Mouse (Mus musculus): ENCODE data around the gene Grb2. TPM values are rescaled to one million over a fixed set of nuclear protein-coding genes. Genes with fewer than 3 reads are reported as not detected.

Grb2 gene
- polyA plus RNA-seq, 1 experiment from 2014 or later = 121 TPM

DNA sequence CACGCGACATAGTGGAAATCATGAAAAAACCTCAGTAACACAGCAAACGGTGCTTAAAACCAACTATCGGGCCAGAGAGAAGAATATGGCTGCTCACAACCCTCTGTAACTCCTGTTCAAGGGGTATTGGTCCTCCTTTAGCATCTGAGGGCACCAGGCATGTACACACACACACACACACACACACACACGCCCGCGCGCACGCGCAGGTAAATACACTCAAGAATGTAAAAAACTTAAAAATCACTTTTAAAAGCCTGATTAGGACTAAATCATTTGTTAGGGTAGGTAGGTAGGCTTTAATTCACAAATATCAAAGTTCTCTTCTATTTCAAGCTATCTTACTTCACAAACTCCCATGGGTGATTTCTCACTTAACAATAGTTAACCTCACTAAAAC is 1.8 kb downstream of the Grb2 start:
- ATAC-seq (ENCODE audit: low FRiP score) = no peak
- Histone ChIP-seq H3K9me3 (ENCODE audit: control insufficient read depth, low read length) (no peaks in the 10 kb centered on the region), H3K27me3 (ENCODE audit: control insufficient read depth, insufficient read depth, low read length) (no peaks in the 10 kb centered on the region), H3K4me3 (replicated peaks; ENCODE audit: low read length) (peak overlapping the region; percentile 99), H3K4me2 (replicated peaks) (peak overlapping the region; percentile 88), H3K4me1 (replicated peaks; ENCODE audit: control insufficient read depth, insufficient read depth, low read length) (peaks cover 21% of the 10 kb centered on the region), H3K27ac (no peak overlapping the region), H3K36me3 (replicated peaks; ENCODE audit: control insufficient read depth, insufficient read depth) (no peaks in the 10 kb centered on the region), H3K9ac (peak overlapping the region; percentile 97)
- WGBS = 91% methylated on average over 10 of the region's 10 CpGs
- DNase-seq (ENCODE audit: low spot score) = no peak

DNA sequence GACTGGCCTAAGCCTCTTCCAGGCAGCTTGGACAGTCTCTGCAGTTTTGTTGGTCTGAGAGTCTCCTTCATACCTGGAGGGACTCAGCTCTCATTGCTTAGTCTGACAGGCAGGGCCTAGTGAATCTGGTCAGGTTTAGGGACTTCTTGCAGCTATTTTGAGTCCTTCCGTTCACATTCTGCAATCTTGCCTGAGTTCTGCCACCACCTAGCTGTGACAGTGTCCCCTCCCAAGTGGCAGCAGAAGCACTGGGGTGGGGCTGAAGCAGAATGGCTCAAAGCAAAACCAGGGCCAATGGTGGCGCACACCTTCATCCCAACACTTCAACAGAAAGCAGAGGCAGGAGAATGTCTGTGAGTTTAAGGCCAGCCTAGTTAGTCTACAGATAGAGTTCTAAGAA is 2.8 kb downstream of the Grb2 start:
- DNase-seq (ENCODE audit: low spot score) (no peak), ATAC-seq (ENCODE audit: low FRiP score) (no peak)
- 89% methylated on average over 2 of the region's 2 CpGs for WGBS
- Histone ChIP-seq H3K9me3 (ENCODE audit: control insufficient read depth, low read length) (no peaks in the 10 kb centered on the region), H3K27me3 (ENCODE audit: control insufficient read depth, insufficient read depth, low read length) (no peaks in the 10 kb centered on the region), H3K4me2 (replicated peaks) (no peak overlapping the region), H3K9ac (no peak overlapping the region), H3K36me3 (replicated peaks; ENCODE audit: control insufficient read depth, insufficient read depth) (no peaks in the 10 kb centered on the region), H3K4me1 (replicated peaks; ENCODE audit: control insufficient read depth, insufficient read depth, low read length) (peaks cover 21% of the 10 kb centered on the region), H3K4me3 (replicated peaks; ENCODE audit: low read length) (no peak overlapping the region), H3K27ac (no peak overlapping the region)

DNA sequence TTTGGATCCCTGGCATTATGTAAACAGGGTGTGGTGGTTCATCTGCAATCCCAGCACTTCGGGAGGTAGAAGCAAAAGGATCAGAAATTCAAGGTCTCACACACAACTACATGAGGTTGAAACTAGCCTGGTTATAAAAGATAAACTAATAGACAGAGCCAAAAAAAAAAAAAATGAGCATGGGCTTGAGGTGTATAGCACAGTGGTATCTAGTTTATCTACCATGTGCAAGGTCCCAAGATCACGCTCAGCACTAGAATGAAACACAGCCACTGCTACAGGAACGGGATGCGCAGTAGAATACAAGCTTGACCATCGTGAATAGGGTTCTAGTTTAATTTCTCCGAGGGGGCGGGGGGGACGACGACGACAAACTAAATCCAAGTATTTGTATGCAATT is 3.7 kb downstream of the Grb2 start:
- DNase-seq (ENCODE audit: low spot score) = no peak
- Histone ChIP-seq H3K4me3 (replicated peaks; ENCODE audit: low read length) (no peak overlapping the region), H3K9ac (no peak overlapping the region), H3K4me2 (replicated peaks) (no peak overlapping the region), H3K27ac (no peak overlapping the region), H3K4me1 (replicated peaks; ENCODE audit: control insufficient read depth, insufficient read depth, low read length) (peaks cover 23% of the 10 kb centered on the region), H3K27me3 (ENCODE audit: control insufficient read depth, insufficient read depth, low read length) (no peaks in the 10 kb centered on the region), H3K36me3 (replicated peaks; ENCODE audit: control insufficient read depth, insufficient read depth) (no peaks in the 10 kb centered on the region), H3K9me3 (ENCODE audit: control insufficient read depth, low read length) (no peaks in the 10 kb centered on the region)
- WGBS = 95% methylated on average over 10 of the region's 10 CpGs
- no peak for ATAC-seq (ENCODE audit: low FRiP score)

DNA sequence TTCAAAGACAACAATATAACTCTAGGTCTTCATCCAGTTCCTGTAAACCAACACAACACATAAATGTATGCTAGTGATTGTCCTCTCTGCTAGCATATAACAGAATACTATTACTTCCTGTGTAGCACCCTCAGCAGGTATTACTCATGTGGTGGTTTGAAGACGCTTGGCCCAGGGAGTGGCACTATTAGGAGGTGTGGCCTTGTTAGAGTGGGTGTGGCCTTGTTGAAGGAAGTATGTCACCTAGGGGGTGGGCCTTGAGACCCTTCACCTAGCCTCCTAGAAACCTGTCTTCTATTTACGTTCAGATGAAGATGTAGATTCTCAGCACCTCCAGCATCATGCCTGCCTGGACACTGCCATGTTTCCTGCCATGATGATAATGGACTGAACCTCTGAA is 4.9 kb downstream of the Grb2 start:
- H3K4me2 ChIP-seq (replicated peaks) = no peak overlapping the region
- no peak overlapping the region for H3K4me3 ChIP-seq (replicated peaks; ENCODE audit: low read length)
- 92% methylated on average over 2 of the region's 2 CpGs for WGBS
- ATAC-seq (ENCODE audit: low FRiP score) (no peak), DNase-seq (ENCODE audit: low spot score) (no peak)
- peaks cover 20% of the 10 kb centered on the region for H3K4me1 ChIP-seq (replicated peaks; ENCODE audit: control insufficient read depth, insufficient read depth, low read length)
- no peaks in the 10 kb centered on the region for H3K27me3 ChIP-seq (ENCODE audit: control insufficient read depth, insufficient read depth, low read length)
- H3K9ac ChIP-seq = no peak overlapping the region
- H3K27ac ChIP-seq = no peak overlapping the region
- no peaks in the 10 kb centered on the region for H3K9me3 ChIP-seq (ENCODE audit: control insufficient read depth, low read length)
- H3K36me3 ChIP-seq (replicated peaks; ENCODE audit: control insufficient read depth, insufficient read depth) = no peaks in the 10 kb centered on the region

DNA sequence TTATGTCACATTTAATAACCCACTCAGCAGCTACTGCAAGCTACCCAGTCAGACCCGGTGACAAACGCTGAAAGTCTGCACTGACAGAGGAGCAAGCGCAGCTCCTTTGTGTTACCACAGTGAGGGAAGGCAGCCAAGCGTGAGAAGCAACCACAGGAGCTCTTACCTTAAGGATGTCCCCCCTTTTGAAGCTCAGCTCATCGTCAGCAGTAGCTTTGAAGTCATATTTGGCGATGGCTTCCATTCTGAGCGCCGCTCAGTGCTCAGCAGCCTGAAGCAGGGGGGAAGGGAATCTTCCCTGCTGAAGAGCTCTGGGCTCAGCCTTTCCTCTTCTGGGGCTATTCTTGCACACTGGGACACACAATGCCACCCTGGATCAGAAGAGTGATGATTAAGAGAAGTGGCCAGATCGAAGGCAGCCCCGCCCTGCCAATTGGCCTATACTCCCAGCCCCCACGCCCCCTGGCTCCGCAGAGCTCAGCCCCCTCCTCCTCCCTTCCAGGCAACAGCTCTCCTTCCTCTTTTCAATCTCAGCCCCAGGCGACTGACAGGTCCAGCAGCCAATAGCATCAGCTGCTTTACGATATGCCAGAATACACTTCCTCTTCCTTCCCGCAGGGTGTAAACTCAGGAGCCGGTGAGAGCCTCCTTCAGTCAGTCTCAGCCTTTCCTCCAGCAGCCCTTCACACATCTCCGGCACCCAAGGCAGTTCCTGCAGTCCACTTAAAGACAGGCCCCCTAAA is 9.2 kb downstream of the Grb2 start:
- Histone ChIP-seq H3K9ac (peak overlapping the region; percentile 90), H3K36me3 (replicated peaks; ENCODE audit: control insufficient read depth, insufficient read depth) (peaks cover 12% of the 10 kb centered on the region; the same call in 1 of the 2 replicates), H3K9me3 (ENCODE audit: control insufficient read depth, low read length) (no peaks in the 10 kb centered on the region), H3K27me3 (ENCODE audit: control insufficient read depth, insufficient read depth, low read length) (no peaks in the 10 kb centered on the region), H3K4me2 (replicated peaks) (peak overlapping the region; percentile 93), H3K27ac (peak overlapping the region; percentile 95), H3K4me1 (replicated peaks; ENCODE audit: control insufficient read depth, insufficient read depth, low read length) (peaks cover 25% of the 10 kb centered on the region), H3K4me3 (replicated peaks; ENCODE audit: low read length) (peak overlapping the region; percentile 51)
- 3% methylated on average over 17 of the region's 17 CpGs for WGBS
- ATAC-seq (ENCODE audit: low FRiP score) (peak; percentile 96), DNase-seq (ENCODE audit: low spot score) (peak; percentile 90)

DNA sequence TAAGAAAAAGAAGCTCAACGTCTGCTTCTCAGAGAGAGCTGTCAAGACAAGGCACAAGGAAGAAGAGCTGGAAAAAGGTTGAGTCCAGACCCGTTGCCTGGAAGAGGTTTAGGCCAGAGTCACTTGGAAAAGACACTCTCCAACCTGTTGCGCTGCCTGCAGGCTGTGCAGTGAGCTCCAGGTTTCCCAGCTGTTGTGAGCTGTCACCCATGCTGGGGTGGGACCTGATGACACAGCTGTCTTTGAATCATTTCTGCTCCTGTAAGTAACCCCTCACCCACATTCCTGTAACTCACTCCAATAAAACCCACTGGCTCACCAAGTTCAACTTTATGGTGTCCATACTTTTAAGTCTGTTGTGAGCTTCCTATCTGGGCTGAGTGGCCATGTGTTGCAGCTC is 10.7 kb downstream of the Grb2 start:
- WGBS = 94% methylated on average over 3 of the region's 3 CpGs
- Histone ChIP-seq H3K4me1 (replicated peaks; ENCODE audit: control insufficient read depth, insufficient read depth, low read length) (peaks cover 25% of the 10 kb centered on the region), H3K27ac (no peak overlapping the region), H3K9ac (no peak overlapping the region; the same call in 1 of the 2 replicates), H3K4me3 (replicated peaks; ENCODE audit: low read length) (peak overlapping the region; percentile 51), H3K36me3 (replicated peaks; ENCODE audit: control insufficient read depth, insufficient read depth) (peaks cover 12% of the 10 kb centered on the region; the same call in 1 of the 2 replicates), H3K9me3 (ENCODE audit: control insufficient read depth, low read length) (no peaks in the 10 kb centered on the region), H3K4me2 (replicated peaks) (peak overlapping the region; percentile 93), H3K27me3 (ENCODE audit: control insufficient read depth, insufficient read depth, low read length) (no peaks in the 10 kb centered on the region)
- DNase-seq (ENCODE audit: low spot score) = no peak
- ATAC-seq (ENCODE audit: low FRiP score) = no peak

DNA sequence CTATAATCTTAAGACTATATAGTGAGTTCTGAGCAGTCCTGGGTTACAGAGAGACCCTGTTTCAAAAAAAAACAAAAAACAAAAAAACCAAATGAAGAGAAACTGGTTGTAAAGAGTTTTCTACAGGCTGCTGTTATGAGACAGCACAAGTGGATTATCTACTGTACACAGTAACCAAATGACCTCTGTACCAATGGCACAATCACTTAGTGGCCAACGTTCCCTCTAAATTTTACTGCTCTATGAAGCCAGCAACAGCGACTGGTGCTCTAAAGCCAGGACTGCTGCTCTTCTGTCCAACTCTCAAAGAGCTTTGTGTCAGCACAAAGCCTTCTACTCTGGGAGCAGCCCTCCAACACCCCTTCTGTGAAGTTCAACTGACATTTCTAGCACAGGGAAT is 11.3 kb downstream of the Grb2 start:
- Histone ChIP-seq H3K27ac (no peak overlapping the region), H3K9ac (no peak overlapping the region), H3K36me3 (replicated peaks; ENCODE audit: control insufficient read depth, insufficient read depth) (peaks cover 12% of the 10 kb centered on the region; the same call in 1 of the 2 replicates), H3K4me2 (replicated peaks) (peak overlapping the region; percentile 93; the same call in 1 of the 2 replicates), H3K27me3 (ENCODE audit: control insufficient read depth, insufficient read depth, low read length) (no peaks in the 10 kb centered on the region), H3K4me3 (replicated peaks; ENCODE audit: low read length) (no peak overlapping the region), H3K9me3 (ENCODE audit: control insufficient read depth, low read length) (no peaks in the 10 kb centered on the region), H3K4me1 (replicated peaks; ENCODE audit: control insufficient read depth, insufficient read depth, low read length) (peaks cover 25% of the 10 kb centered on the region)
- DNase-seq (ENCODE audit: low spot score) (no peak), ATAC-seq (ENCODE audit: low FRiP score) (no peak)
- 88% methylated on average over 2 of the region's 2 CpGs for WGBS

DNA sequence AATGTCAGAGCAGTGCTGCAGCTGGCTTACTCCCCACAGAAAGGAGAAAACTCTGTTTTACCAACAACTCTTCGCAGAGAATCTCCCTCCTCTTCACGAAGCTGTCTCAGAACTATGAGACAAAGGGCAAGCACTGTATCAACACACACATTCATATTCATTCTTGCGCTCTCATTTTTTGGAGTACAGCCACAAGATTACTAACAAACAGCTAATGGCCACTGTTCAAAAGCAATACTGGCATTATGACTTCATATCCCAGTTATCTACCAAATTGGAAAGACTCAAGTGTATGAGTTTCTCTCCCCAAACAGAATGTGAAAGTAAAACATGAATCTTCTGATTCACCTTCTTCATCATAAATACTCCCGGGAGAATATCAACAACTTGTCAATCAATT is 11.9 kb downstream of the Grb2 start:
- Histone ChIP-seq H3K4me1 (replicated peaks; ENCODE audit: control insufficient read depth, insufficient read depth, low read length) (peaks cover 25% of the 10 kb centered on the region), H3K36me3 (replicated peaks; ENCODE audit: control insufficient read depth, insufficient read depth) (peaks cover 12% of the 10 kb centered on the region; the same call in 1 of the 2 replicates), H3K27ac (no peak overlapping the region), H3K4me3 (replicated peaks; ENCODE audit: low read length) (no peak overlapping the region), H3K9ac (no peak overlapping the region), H3K9me3 (ENCODE audit: control insufficient read depth, low read length) (no peaks in the 10 kb centered on the region), H3K4me2 (replicated peaks) (no peak overlapping the region), H3K27me3 (ENCODE audit: control insufficient read depth, insufficient read depth, low read length) (no peaks in the 10 kb centered on the region)
- no peak for DNase-seq (ENCODE audit: low spot score)
- ATAC-seq (ENCODE audit: low FRiP score) = no peak
- WGBS = 90% methylated on average over 4 of the region's 4 CpGs

DNA sequence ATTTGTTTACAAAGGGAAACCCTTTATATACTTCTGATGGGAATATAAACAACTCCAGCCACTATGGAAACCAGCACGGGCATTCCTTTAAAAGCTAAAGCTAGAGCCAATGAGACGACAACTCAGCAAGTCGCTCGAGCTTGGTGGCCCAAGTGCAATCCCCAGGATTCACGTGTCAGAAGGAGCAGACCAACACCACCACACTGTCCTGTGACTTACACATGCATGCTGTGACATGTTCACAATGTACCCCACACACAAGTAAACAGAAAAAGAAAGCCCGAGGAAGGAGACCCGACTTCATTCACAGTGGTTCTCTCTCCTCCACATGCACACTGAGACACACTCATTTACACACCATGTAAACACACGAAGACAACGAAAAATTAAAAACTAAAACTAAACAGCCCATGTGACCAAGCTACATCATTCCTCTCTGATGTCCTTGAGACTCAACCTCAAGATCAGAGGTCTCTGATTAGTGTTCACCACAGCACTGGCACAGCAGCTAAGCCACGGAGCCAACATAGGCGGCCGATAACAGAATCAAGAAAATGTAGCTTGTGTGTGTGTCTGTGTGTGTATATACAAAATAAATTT is 14.3 kb downstream of the Grb2 start:
- WGBS = 91% methylated on average over 12 of the region's 12 CpGs
- no peaks in the 10 kb centered on the region for H3K9me3 ChIP-seq (ENCODE audit: control insufficient read depth, low read length)
- no peak overlapping the region for H3K4me2 ChIP-seq (replicated peaks)
- H3K4me1 ChIP-seq (replicated peaks; ENCODE audit: control insufficient read depth, insufficient read depth, low read length) = peaks cover 17% of the 10 kb centered on the region
- H3K36me3 ChIP-seq (replicated peaks; ENCODE audit: control insufficient read depth, insufficient read depth) = peaks cover 12% of the 10 kb centered on the region; the same call in 1 of the 2 replicates
- no peak overlapping the region for H3K9ac ChIP-seq
- H3K27me3 ChIP-seq (ENCODE audit: control insufficient read depth, insufficient read depth, low read length) = no peaks in the 10 kb centered on the region
- no peak for ATAC-seq (ENCODE audit: low FRiP score)
- no peak overlapping the region for H3K4me3 ChIP-seq (replicated peaks; ENCODE audit: low read length)
- DNase-seq (ENCODE audit: low spot score) = no peak
- no peak overlapping the region for H3K27ac ChIP-seq
